Mouse (Mus musculus): Measurements from ENCODE around the gene Tob2. TPM values are rescaled to one million over a fixed set of nuclear protein-coding genes. Genes with fewer than 3 reads are reported as not detected.

The Tob2 gene
- polyA plus RNA-seq, 1 experiment from 2014 or later: 12.9 TPM

GRCm38 (mm10) chr15:81891140-81891802, 32.7 kb upstream of the Tob2 start:
- H3K4me3 ChIP-seq (ENCODE audit: low read depth, low read length): no peak overlapping the region
- no peak overlapping the region for H3K9ac ChIP-seq (ENCODE audit: low read length)
- no peak for DNase-seq (ENCODE audit: low spot score, missing footprints)
- H3K4me2 ChIP-seq: no peak overlapping the region
- H3K9me3 ChIP-seq (ENCODE audit: control insufficient read depth, low read length): no peaks in the 10 kb centered on the region
- ATAC-seq (ENCODE audit: low FRiP score): no peak
- WGBS: 92% methylated on average over 7 of the region's 7 CpGs
- no peaks in the 10 kb centered on the region for H3K4me1 ChIP-seq (ENCODE audit: control insufficient read depth, insufficient read depth, low read length)
- peaks cover 5% of the 10 kb centered on the region for H3K36me3 ChIP-seq (ENCODE audit: control insufficient read depth, insufficient read depth, low read length)
- H3K27me3 ChIP-seq (ENCODE audit: control insufficient read depth, insufficient read depth, low read length): no peaks in the 10 kb centered on the region
- H3K27ac ChIP-seq (ENCODE audit: low read depth, low read length): no peak overlapping the region

- WGBS: 94% methylated on average over 7 of the region's 7 CpGs
- no peak for ATAC-seq (ENCODE audit: low FRiP score)
Measured at GRCm38 (mm10) chr15:81889175-81889574, 30.6 kb upstream of the Tob2 start.

GRCm38 (mm10) chr15:81886795-81887550, 28.4 kb upstream of the Tob2 start:
- no peaks in the 10 kb centered on the region for H3K9me3 ChIP-seq (ENCODE audit: control insufficient read depth, low read length)
- ATAC-seq (ENCODE audit: low FRiP score): no peak

More at GRCm38 (mm10) chr15:81889175-81889574, 30.6 kb upstream of the Tob2 start:
- Histone ChIP-seq H3K27me3 (ENCODE audit: control insufficient read depth, insufficient read depth, low read length) (no peaks in the 10 kb centered on the region), H3K9me3 (ENCODE audit: control insufficient read depth, low read length) (no peaks in the 10 kb centered on the region), H3K9ac (ENCODE audit: low read length) (no peak overlapping the region), H3K36me3 (ENCODE audit: control insufficient read depth, insufficient read depth, low read length) (peaks cover 5% of the 10 kb centered on the region), H3K4me1 (ENCODE audit: control insufficient read depth, insufficient read depth, low read length) (no peaks in the 10 kb centered on the region), H3K27ac (ENCODE audit: low read depth, low read length) (no peak overlapping the region), H3K4me3 (ENCODE audit: low read depth, low read length) (no peak overlapping the region), H3K4me2 (no peak overlapping the region)
- no peak for DNase-seq (ENCODE audit: low spot score, missing footprints)

GRCm38 (mm10) chr15:81885418-81885934, 26.9 kb upstream of the Tob2 start:
- Histone ChIP-seq H3K27ac (ENCODE audit: low read depth, low read length) (no peak overlapping the region), H3K27me3 (ENCODE audit: control insufficient read depth, insufficient read depth, low read length) (no peaks in the 10 kb centered on the region), H3K9ac (ENCODE audit: low read length) (no peak overlapping the region), H3K4me2 (no peak overlapping the region), H3K9me3 (ENCODE audit: control insufficient read depth, low read length) (no peaks in the 10 kb centered on the region), H3K4me3 (ENCODE audit: low read depth, low read length) (no peak overlapping the region), H3K36me3 (ENCODE audit: control insufficient read depth, insufficient read depth, low read length) (no peaks in the 10 kb centered on the region; the same call in 1 of the 2 replicates), H3K4me1 (ENCODE audit: control insufficient read depth, insufficient read depth, low read length) (no peaks in the 10 kb centered on the region)
- 86% methylated on average over 3 of the region's 3 CpGs for WGBS
- DNase-seq (ENCODE audit: low spot score, missing footprints): no peak
- ATAC-seq (ENCODE audit: low FRiP score): no peak

More at GRCm38 (mm10) chr15:81886795-81887550, 28.4 kb upstream of the Tob2 start:
- H3K27ac ChIP-seq (ENCODE audit: low read depth, low read length): no peak overlapping the region
- H3K36me3 ChIP-seq (ENCODE audit: control insufficient read depth, insufficient read depth, low read length): peaks cover under 1% of the 10 kb centered on the region
- H3K27me3 ChIP-seq (ENCODE audit: control insufficient read depth, insufficient read depth, low read length): no peaks in the 10 kb centered on the region
- no peaks in the 10 kb centered on the region for H3K4me1 ChIP-seq (ENCODE audit: control insufficient read depth, insufficient read depth, low read length)
- no peak overlapping the region for H3K9ac ChIP-seq (ENCODE audit: low read length)
- 97% methylated on average over 6 of the region's 6 CpGs for WGBS
- H3K4me2 ChIP-seq: no peak overlapping the region
- no peak overlapping the region for H3K4me3 ChIP-seq (ENCODE audit: low read depth, low read length)
- no peak for DNase-seq (ENCODE audit: low spot score, missing footprints)

GRCm38 (mm10) chr15:81882348-81882747, 23.8 kb upstream of the Tob2 start:
- H3K4me1 ChIP-seq (ENCODE audit: control insufficient read depth, insufficient read depth, low read length): peaks cover 4% of the 10 kb centered on the region; the same call in 1 of the 2 replicates
- H3K27ac ChIP-seq (ENCODE audit: low read depth, low read length): no peak overlapping the region
- H3K4me2 ChIP-seq: no peak overlapping the region
- DNase-seq (ENCODE audit: low spot score, missing footprints) (no peak), ATAC-seq (ENCODE audit: low FRiP score) (no peak)
- H3K4me3 ChIP-seq (ENCODE audit: low read depth, low read length): no peak overlapping the region
- H3K36me3 ChIP-seq (ENCODE audit: control insufficient read depth, insufficient read depth, low read length): no peaks in the 10 kb centered on the region
- 96% methylated on average over 3 of the region's 3 CpGs for WGBS
- no peaks in the 10 kb centered on the region for H3K27me3 ChIP-seq (ENCODE audit: control insufficient read depth, insufficient read depth, low read length)
- no peaks in the 10 kb centered on the region for H3K9me3 ChIP-seq (ENCODE audit: control insufficient read depth, low read length)
- no peak overlapping the region for H3K9ac ChIP-seq (ENCODE audit: low read length)

- H3K9me3 ChIP-seq (ENCODE audit: control insufficient read depth, low read length): no peaks in the 10 kb centered on the region
- no peak overlapping the region for H3K9ac ChIP-seq (ENCODE audit: low read length)
- H3K27ac ChIP-seq (ENCODE audit: low read depth, low read length): no peak overlapping the region
- no peaks in the 10 kb centered on the region for H3K27me3 ChIP-seq (ENCODE audit: control insufficient read depth, insufficient read depth, low read length)
- no peak overlapping the region for H3K4me3 ChIP-seq (ENCODE audit: low read depth, low read length)
- H3K36me3 ChIP-seq (ENCODE audit: control insufficient read depth, insufficient read depth, low read length): no peaks in the 10 kb centered on the region
- no peak overlapping the region for H3K4me2 ChIP-seq
- ATAC-seq (ENCODE audit: low FRiP score) (no peak), DNase-seq (ENCODE audit: low spot score, missing footprints) (no peak)
- peaks cover 4% of the 10 kb centered on the region; the same call in 1 of the 2 replicates for H3K4me1 ChIP-seq (ENCODE audit: control insufficient read depth, insufficient read depth, low read length)
- WGBS: 76% methylated on average over 5 of the region's 5 CpGs
Measured at GRCm38 (mm10) chr15:81879531-81880401, 21.2 kb upstream of the Tob2 start.

GRCm38 (mm10) chr15:81872262-81873136, 13.9 kb upstream of the Tob2 start, which contains the start of gene Aco2:
Aco2 (plus strand) TSS chr15:81872309.
- Histone ChIP-seq H3K4me1 (ENCODE audit: control insufficient read depth, insufficient read depth, low read length) (peaks cover 11% of the 10 kb centered on the region), H3K36me3 (ENCODE audit: control insufficient read depth, insufficient read depth, low read length) (peaks cover 21% of the 10 kb centered on the region), H3K27ac (ENCODE audit: low read depth, low read length) (peak within 1 kb of the TSS; percentile 93), H3K9ac (ENCODE audit: low read length) (peak within 1 kb of the TSS; percentile 89), H3K9me3 (ENCODE audit: control insufficient read depth, low read length) (no peaks in the 10 kb centered on the region), H3K4me2 (peak within 1 kb of the TSS; percentile 82), H3K4me3 (ENCODE audit: low read depth, low read length) (peak within 1 kb of the TSS; percentile 96), H3K27me3 (ENCODE audit: control insufficient read depth, insufficient read depth, low read length) (no peaks in the 10 kb centered on the region)
- WGBS: under 1% methylated on average over 53 of the region's 53 CpGs
- peak; percentile 92 for ATAC-seq (ENCODE audit: low FRiP score)
- peak; percentile 100 for DNase-seq (ENCODE audit: low spot score, missing footprints)
